Mouse (Mus musculus) retina, adult 2 months (tissue): ENCODE data around the gene Alg9.

Source experiments
- DNase-seq: peaks from one replicate; pipeline ENCODE4 v3.0.0-alpha.2; 2012; ENCODE audit warnings: low read depth, low spot score

The Alg9 gene

GRCm38 (mm10) chr9:50756711-50757110 lies 18.1 kb upstream of the Alg9 start:
- DNase-seq, result no peak

- DNase-seq, result no peak
Observed at GRCm38 (mm10) chr9:50761520-50762243, 13.1 kb upstream of the Alg9 start.

GRCm38 (mm10) chr9:50763331-50763730 lies 11.5 kb upstream of the Alg9 start:
- no peak for DNase-seq

GRCm38 (mm10) chr9:50767531-50768106 lies 7.2 kb upstream of the Alg9 start:
- no peak for DNase-seq

DNA sequence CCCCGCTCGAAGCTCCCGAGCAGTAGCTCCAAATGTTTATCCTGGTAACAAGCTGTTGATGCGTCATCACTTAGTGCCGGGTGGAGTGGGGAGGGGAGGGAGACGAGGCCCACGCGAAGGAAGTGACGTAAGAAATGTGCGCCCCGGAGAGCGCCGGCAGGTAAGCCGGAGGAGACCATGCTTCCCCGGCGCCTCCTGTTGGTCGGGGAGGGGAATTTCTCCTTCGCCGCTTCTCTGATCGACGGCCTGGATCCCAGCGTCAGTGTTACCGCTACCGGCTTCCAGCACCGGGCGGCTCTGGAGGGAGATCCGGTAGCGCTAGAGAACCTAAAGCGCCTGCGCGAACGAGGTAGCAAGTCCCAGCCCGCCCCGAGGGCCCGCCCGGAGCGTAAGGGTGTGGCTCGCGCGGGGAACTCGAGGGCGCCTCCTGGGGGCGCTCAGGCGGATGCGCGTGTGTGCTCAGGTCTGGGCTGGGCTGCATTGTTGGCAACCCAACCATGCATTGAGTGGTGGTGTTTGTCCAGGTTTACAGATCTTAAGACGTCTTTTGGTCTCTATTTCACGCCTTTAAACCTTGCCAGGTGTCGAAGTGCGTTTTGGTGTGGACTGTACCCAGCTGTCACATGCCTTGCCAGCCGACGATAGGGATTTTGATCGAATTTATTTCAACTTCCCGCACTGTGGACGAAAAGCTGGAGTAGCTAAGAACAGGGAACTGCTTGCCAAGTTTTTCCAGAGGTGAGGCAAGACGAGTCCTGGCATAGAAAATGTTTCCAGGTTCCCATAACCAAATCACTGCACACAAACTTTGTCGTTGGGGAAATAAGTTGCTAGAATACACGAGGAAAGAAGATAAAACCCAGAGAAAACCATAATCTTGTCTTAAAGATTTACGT lies 6.5 kb upstream of the Alg9 start, which contains the start of gene Fdxacb1:
Gene Fdxacb1 (plus strand): TSS at position 130 of the 896 bp plus-strand sequence.
- peak; percentile 100 for DNase-seq

GRCm38 (mm10) chr9:50770011-50770410 lies 4.8 kb upstream of the Alg9 start:
- DNase-seq, result no peak

GRCm38 (mm10) chr9:50774026-50774462 lies 775 bp upstream of the Alg9 start:
- DNase-seq, result no peak

- no peak for DNase-seq
Observed at GRCm38 (mm10) chr9:50775662-50776126, 875 bp downstream of the Alg9 start.

- no peak for DNase-seq
Observed at GRCm38 (mm10) chr9:50776162-50776760, 1.4 kb downstream of the Alg9 start.

DNA sequence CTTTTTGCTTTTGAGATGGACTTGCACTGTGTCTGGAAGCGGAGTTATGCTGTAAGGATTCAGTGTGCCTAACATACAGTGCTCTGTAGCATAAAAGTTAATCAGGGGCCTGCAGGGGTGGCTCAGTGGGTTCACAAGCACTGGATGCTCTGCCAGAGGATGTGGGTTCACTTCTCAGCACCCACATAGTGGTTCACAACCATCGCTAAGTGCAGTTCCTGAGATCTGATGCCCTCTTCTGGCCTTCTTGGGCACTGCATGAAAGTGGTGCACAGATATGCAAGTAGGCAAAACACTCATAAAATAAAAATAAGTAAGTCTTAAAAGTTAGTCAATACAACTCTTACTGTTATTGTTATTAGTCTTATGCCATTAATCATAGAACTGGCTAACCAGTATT lies 7.3 kb downstream of the Alg9 start:
- no peak for DNase-seq

- no peak for DNase-seq
Observed at GRCm38 (mm10) chr9:50795266-50795665, 20.4 kb downstream of the Alg9 start.

DNA sequence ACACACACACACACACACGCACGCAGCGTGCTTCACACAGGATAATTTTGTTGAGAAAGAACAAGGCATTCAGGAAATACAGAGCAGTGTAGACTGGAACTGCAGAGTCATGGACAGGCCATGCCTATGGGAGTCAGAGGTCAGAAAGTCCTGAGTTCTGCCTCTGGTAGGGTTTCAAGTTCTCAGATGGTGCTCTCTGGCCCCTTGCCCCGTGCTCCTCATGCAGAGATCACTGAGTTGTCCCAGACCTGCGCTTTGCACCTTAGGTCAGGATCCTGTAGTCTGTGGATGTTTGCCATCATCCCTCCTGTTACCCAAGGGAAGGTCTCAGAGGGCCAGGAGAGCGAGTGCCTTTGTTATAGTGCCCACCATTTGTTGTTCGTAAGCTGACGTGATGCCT lies 22.0 kb downstream of the Alg9 start:
- no peak for DNase-seq

- no peak for DNase-seq
Observed at GRCm38 (mm10) chr9:50797641-50798040, 22.8 kb downstream of the Alg9 start.

DNA sequence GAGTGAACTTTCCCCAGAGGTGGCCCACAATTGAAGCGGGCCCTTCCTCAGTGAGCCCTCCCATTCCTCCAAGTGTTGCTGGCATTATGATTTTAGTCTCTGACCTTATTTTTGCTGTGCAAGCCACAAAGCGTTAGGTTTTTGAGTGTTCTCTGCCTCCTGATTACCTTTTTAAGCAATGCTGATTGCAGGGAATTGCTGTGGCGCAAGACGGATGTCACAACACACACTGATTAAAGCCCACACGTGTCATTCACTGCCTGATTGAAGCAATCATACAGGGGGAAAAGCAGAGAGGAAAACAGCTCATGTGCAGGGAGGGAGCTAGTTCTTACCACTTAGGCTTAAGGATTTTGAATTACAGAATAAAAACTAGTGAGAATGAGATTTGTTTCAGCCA lies 23.5 kb downstream of the Alg9 start:
- DNase-seq, result no peak

- no peak for DNase-seq
Observed at GRCm38 (mm10) chr9:50800985-50801384, 26.2 kb downstream of the Alg9 start.

DNA sequence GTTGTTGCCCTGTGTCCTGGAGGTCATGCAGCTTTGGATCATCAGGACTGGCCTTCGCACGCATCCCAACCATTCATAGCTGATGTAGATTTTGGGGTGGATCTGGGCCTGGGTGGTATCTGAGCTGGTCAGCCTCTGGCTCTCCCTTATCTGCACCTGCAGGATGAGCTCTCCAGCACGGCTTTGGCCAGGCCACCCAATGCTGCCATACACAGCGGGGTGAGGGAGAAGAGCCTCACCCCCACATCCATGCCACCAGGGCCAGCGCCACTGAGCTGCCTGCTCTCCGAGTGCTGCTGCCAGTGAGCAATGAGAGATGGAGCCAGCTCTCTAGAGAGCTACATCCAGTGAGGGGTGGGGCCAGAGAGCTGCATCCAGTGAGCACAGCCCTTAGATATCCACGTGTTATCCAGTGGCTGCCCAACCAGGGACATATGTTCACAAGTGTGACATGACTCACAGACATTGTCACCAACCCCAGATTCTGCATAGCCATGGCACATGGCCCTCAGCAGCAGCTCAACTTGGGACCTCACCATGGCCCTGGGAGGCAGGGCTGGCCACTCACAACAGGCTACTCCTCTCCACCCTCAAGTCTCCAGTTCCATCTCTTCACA lies 28.3 kb downstream of the Alg9 start:
- no peak for DNase-seq

DNA sequence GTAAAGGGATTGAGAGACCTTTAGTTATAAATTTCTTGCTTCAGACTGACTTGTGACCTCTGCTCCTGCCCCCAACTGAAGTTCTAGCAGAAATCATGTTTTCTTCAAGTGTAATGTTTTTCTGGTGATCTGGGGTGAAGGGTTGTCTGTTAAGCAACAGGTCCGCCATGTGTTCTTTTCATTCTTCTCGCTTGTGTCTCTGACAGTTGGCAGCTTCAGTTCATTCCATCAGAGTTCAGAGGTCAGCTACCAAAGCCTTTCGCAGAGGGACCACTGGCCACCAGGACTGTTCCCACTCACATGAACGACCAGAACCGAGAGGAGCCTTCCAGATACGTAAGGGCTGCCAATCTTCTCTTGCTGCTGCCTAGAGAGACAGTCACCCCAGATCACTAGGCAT lies 33.7 kb downstream of the Alg9 start:
- DNase-seq, result no peak

GRCm38 (mm10) chr9:50809146-50809545 lies 34.3 kb downstream of the Alg9 start:
- no peak for DNase-seq

DNA sequence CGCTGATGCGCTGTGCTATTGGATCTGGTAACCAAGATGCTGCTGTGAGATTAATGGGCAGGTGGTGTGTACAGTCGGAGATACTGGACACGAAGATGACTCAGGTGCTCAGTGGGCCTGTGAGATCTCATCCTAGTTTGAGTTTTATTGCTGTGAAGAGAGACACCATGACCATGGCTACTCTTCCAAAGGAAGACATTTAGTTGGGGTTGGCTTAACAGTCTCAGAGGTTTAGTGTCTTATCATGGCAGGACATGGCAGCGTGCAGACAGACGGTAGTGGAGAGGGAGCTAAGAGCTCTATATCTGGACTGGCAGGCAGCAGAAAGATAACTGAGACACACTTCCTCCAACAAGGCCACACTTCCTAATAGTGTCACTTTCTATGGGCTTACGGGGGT lies 36.4 kb downstream of the Alg9 start:
- DNase-seq, result no peak

DNA sequence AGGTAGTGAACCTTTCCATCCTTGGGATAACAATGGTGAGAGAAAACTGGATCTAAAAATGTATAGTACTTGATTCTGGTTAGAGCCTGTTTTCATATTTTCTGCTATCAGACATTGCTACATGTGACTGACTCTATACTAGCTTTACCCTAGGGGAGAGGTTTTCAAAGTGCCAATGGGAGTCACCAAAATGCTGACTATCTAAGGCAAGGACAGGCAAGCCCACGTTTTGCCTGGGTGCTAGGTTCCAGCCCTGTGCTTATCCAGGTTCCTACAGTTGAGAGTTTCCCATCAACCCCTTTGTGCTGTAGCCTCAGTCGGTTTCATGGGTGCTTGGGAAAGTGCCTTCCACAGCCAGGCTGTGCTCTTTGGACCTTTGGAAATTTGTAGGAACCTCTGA lies 36.9 kb downstream of the Alg9 start:
- no peak for DNase-seq

DNA sequence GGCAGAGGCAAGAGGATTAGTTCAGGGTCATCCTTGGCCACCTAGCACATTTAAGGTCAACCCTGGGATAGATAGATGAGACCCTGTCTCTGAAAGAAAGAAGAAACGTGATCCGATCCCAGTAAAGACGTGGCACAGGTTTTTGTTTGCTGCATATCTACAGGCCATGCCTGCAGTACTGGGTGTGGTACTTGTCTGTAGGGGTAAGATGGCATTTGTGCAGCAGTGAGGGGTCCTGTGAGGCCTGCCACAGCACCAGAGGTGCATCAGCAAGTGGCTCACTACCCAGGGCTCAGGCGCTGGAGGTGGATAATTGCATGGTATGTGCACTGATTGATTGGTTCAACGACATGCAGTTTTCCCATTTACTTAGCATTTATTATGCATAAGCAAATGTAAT lies 39.0 kb downstream of the Alg9 start:
- DNase-seq, result no peak
